Mouse (Mus musculus) right cerebral cortex, postnatal 4 days (tissue): Measurements from ENCODE around the gene Msmo1.

ENCODE experiments used
- DNase-seq: peaks from one replicate; pipeline ENCODE4 v3.0.0-alpha.2; 2022

Msmo1 gene

DNA sequence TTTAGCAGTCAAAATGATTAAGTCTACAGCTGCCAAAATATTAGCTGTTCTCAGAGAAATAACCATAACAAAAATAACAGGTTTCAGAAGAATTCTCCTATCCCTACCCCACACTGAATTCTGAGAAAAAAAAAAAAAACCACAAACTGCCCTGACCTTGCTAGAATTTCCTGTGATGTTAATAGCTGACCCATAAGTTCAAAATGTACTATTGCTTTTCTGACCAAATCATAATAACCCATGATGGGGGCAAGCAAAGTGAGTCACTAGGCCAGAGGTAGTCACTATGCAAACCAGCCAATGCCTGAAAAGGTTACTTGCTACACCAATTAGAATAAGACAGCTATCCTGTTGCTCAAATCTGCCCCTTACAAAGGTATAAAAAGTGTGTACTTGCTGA is 26.1 kb downstream of the Msmo1 start:
- no peak for DNase-seq

DNA sequence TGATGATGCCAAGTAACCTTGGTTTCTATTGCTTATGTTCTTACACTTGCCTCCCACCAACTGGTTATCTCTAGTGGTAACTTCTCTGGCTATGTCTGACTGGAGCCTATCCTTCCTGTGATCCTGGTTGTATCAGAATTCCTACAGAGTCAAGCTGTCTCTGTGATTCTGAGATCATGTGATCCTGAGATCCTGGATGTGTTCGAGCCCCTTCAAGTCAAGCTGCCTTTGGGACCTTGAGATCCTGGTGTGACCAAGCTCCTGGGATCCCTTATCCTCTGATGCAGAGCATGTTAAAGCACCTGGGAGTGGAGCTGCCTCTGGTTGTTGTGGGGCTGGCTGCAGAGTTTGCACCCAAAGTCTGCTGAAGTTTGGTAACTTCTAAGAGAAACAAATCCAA is 30.4 kb downstream of the Msmo1 start:
- no peak for DNase-seq

DNA sequence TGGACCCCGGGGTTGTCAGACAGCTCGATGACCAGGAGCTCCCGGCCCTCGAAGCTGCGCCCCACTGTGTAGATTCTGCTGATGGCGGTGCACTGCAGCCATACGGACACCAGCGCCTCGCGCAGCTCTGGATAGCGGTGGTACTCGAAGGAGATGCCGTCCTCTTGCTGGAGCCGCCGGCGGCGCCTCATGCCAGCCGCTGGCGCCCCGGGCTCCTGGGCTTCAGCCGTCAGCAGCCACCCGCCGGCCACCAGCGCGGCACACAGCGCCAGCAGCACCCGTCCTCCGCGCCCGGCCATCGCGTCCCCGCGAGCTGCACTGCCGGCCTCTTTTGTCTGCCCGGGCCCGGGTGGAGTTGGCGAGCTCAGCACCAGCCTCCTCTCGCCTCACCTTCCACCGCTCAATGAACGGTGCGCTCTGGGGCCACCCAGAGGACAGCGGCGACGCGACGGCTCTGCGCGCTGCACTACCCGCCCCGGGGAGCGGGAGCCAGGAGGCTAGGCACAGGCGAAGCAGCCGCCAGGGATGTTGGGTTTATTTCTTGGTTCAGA is 40.9 kb downstream of the Msmo1 start, which contains the start of gene Cpe:
Gene Cpe (minus strand): TSS at position 404 of the 551 bp plus-strand sequence.
- peak; percentile 85 for DNase-seq

DNA sequence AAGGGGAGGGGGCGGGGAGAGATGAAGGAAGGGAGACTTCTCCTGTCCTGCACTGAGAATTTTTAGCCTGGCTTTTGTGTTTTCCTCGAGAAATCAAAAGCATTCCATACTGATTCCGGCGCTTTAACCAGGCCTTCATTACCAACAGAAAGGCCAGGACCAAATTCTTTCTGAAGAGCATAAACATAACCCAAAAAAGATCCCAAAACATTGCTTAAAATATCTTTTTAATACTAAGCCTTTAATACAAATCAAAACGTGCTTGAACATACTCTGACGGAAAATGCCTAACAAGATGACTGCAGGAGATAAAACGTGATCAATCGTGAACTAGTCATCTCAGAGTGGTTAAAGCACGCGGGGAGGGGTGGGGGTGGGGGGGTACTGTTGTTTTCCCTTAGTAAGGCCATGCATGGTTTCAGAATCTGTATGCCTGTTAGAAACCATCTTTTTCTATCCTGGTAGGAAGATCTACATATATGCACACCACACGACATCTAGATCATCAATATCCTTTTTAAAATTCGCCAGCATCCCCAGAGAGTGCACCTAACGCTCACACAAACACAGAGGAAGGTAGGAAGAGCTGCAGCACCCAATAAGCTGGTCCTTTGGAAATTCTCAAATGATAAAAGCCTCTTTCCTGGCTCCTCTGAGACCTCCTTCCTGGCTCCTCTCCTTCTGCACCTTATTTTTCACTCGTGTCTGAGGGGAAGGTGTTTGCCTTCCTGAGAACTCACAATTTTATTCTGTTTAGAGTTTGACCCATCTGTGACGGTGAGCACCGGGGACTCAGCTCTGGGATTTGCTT is 41.8 kb downstream of the Msmo1 start:
- DNase-seq, result no peak

DNA sequence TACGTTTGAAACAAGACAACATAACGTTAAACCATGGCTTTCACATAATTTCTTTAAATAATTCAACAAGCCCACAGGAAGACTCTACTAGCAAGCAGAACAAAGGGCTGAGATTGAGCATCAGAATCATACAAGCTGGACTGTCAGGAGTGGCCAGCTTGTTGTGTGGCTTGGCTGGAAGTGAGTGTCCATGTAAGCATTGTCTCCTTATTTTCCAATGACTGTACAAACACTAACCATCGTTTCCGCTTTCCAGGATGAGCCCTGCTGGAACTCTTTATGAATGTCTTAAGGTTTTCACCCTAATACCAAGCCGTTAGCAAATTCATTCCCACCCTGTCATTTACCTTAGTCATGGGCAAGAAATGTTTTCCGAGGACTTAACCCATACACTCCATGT is 42.7 kb downstream of the Msmo1 start:
- DNase-seq, result no peak

DNA sequence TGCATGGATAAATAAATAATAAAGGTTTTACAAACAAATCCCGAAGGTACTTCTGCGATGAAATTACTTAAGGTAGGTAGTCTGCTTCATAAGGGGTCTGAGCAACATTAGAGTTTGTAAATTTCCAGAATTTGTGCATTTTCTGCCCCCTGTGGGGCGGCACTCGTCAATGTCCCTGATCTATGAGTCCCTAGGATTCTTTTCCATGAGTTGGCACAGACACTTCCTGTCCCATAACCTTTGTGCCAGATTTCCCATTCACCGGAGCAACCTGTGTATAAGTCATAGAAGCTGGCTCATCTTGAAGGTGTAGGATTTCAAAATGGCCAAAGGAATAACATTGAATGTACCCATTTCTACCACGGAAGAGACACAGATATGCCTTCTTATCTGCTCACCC is 43.3 kb downstream of the Msmo1 start:
- no peak for DNase-seq

DNA sequence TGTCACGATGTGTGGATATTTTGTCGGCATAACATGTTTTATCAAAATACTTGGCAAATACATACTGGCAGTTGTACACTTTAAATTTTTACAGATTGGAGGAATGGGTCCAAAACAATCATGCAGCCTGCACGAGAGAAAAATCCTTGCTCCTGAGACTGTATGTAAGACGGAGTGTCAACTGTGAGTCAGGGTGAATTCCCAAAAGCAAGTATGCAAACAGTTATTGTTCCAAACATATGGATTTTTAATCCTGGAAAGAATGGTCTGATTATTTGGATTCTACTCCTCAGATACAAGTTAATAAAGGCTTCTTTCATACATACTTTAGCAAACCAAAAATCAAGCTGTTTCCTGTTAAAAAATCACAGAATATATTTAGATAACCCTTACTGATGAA is 44.9 kb downstream of the Msmo1 start:
- no peak for DNase-seq

DNA sequence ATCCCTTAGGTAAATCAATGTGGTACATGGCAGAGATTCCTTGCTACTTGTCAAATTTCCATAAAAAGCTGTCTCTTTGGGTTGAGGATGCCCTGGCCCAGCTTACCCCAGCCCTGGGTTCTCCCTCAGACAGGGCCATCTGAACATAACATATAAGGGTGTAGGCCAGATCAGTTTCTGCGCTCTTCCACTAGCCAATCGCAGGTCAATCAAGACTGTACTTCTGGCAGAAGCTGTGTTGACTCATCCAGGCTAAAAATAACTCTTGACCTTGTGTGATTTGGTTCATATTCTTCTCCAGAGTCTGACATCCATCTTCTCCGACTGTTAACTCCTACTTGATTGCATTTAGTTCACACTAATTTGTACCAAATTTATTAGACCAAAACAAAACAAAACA is 45.4 kb downstream of the Msmo1 start:
- no peak for DNase-seq

DNA sequence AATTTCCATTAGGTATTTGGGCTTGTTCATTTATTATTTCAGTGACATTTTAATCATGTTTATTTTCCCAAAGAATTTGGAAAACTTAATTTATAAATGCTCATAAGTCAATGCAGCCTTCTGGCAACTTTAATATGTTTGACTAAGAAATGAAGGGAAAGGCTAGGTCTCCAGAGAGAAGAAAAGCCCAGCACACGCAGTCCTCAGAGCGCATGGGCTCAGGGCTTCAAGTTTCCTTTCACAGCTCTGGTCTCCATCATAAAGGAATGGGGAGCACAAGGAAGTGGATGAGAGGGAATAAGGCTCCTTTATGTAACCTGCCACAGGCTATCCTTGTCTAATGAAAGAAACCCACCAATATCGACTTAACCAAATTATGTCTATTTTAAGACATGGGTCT is 51.1 kb downstream of the Msmo1 start:
- DNase-seq, result no peak

GRCm38 (mm10) chr8:64676381-64676780 is 57.2 kb downstream of the Msmo1 start:
- no peak for DNase-seq

- no peak for DNase-seq
Measured at GRCm38 (mm10) chr8:64674951-64675585, 58.5 kb downstream of the Msmo1 start.

- DNase-seq, result no peak
Measured at GRCm38 (mm10) chr8:64672920-64673319, 60.7 kb downstream of the Msmo1 start.

DNA sequence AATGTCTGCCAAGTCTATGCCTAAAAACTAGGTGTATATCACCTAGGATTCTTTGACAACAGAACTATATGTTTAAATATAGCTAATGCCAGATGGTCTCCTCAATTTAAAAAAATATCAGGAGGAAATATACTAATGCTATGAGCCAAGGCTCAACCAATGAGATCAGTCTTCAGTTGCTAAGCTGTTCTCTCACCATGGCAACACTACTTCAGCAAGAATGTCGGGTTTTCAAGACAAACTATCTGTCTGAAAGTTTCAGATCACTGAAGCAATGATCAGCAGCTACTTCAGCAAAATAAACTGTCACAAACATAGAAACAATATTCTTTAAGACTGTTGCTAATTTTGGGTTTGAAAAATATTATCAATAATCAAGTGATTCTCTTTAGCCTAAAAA is 61.7 kb downstream of the Msmo1 start:
- no peak for DNase-seq
